Mouse (Mus musculus): ENCODE results near the gene Pik3ap1. TPM values are rescaled to one million over a fixed set of nuclear protein-coding genes. Genes with fewer than 3 reads are reported as not detected.

Pik3ap1 gene
- total and polyA plus RNA-seq, 3 experiments = 1.3 to 2.0 (median 2.0) TPM

DNA sequence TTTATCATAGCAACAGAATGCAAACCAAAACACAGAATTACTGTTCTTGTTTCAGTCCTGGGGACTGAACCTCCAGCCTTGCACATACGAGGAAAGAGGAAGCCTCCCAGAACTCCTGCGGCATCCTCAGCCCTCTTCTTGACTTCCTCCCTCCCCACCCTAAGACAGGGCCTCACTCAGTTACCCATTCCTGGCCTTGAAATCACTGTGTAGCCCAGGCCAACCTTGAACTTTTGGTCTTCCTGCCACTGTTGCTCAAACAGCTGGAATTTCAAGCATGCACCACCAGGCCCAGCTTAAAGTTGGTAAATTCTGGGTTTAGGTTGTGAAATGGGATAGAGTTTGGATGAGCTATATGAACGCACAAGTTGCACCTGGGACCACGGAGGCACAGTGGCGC lies 10.2 kb downstream of the Pik3ap1 start:
- intact Hi-C loops (cut with DNase I) = no loop called here
- WGBS = 77% methylated on average over 5 of the region's 5 CpGs
- no peaks in the 10 kb centered on the region for H3K4me1 ChIP-seq (ENCODE audit: control insufficient read depth, insufficient read depth, low read length)
- no peaks in the 10 kb centered on the region for H3K79me2 ChIP-seq (replicated peaks; ENCODE audit: control insufficient read depth, insufficient read depth, low read length)
- H3K4me3 ChIP-seq = no peak overlapping the region
- H3K9ac ChIP-seq (ENCODE audit: low read depth, low read length) = no peak overlapping the region
- DNase-seq = no peak
- no peak for TF ChIP-seq CTCF (IDR thresholded peaks at IDR 0.05)
- no peak for TF ChIP-seq EP300 (IDR thresholded peaks at IDR 0.05; ENCODE audit: insufficient read depth, low read depth, low read length)
- TF ChIP-seq POLR2A (IDR thresholded peaks at IDR 0.05; ENCODE audit: insufficient read depth, low read depth, low read length) = no peak
- no peak overlapping the region for H3K27ac ChIP-seq
- no peaks in the 10 kb centered on the region for H3K27me3 ChIP-seq (ENCODE audit: control insufficient read depth, insufficient read depth, low read length)
- no peaks in the 10 kb centered on the region for H3K36me3 ChIP-seq (ENCODE audit: control insufficient read depth, insufficient read depth, low read length)

DNA sequence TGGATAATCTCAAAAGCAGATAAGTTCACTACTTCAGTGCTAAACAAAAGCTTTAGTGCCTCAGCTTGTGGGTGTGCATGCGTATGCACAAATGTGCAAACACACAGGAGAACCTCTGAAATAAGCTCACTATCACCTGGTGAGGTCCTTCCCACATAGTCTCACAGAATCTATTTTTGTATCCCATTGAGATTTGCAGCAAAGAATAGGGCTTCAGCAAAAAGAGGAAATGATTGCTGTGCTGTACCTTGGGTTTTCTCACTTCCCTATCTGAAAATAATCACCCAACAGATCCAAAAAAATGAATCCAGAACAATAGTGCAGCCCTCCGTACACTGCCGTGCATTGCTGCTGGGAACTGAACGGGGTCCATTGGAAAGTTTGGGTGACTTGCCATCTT lies 12.6 kb downstream of the Pik3ap1 start:
- no peak overlapping the region for H3K9ac ChIP-seq (ENCODE audit: low read depth, low read length)
- TF ChIP-seq CTCF (IDR thresholded peaks at IDR 0.05) (no peak), EP300 (IDR thresholded peaks at IDR 0.05; ENCODE audit: insufficient read depth, low read depth, low read length) (no peak)
- intact Hi-C loops (cut with DNase I) = no loop called here
- WGBS = 60% methylated on average over 4 of the region's 4 CpGs
- no peaks in the 10 kb centered on the region for H3K36me3 ChIP-seq (ENCODE audit: control insufficient read depth, insufficient read depth, low read length)
- no peaks in the 10 kb centered on the region for H3K27me3 ChIP-seq (ENCODE audit: control insufficient read depth, insufficient read depth, low read length)
- no peaks in the 10 kb centered on the region for H3K79me2 ChIP-seq (replicated peaks; ENCODE audit: control insufficient read depth, insufficient read depth, low read length)
- no peak overlapping the region for H3K4me3 ChIP-seq
- no peak overlapping the region for H3K27ac ChIP-seq
- no peak for DNase-seq
- H3K4me1 ChIP-seq (ENCODE audit: control insufficient read depth, insufficient read depth, low read length) = no peaks in the 10 kb centered on the region

DNA sequence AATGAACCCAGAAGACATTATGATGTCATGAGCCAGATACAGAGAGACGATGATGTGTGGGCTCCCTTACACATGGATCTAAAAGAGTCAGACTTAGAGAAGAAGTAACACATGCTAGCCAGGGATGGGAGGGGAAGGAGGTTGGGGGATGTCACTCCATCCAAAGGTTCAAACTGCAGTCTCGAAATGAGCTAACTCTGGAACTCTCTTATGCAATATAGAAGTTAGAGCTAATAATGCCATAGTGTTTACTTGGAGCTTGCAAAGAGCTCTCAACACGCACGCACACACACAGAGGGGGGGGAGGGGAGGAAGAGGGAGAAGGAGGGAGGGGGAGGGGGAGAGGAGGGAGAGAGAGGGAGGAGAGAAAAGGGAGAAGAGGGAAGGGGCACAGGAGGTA lies 13.5 kb downstream of the Pik3ap1 start:
- TF ChIP-seq EP300 (IDR thresholded peaks at IDR 0.05; ENCODE audit: insufficient read depth, low read depth, low read length) (no peak), CTCF (IDR thresholded peaks at IDR 0.05) (no peak), POLR2A (IDR thresholded peaks at IDR 0.05; ENCODE audit: insufficient read depth, low read depth, low read length) (no peak)
- Histone ChIP-seq H3K79me2 (replicated peaks; ENCODE audit: control insufficient read depth, insufficient read depth, low read length) (no peaks in the 10 kb centered on the region), H3K27me3 (ENCODE audit: control insufficient read depth, insufficient read depth, low read length) (no peaks in the 10 kb centered on the region), H3K4me3 (no peak overlapping the region), H3K4me1 (ENCODE audit: control insufficient read depth, insufficient read depth, low read length) (no peaks in the 10 kb centered on the region), H3K36me3 (ENCODE audit: control insufficient read depth, insufficient read depth, low read length) (no peaks in the 10 kb centered on the region), H3K9ac (ENCODE audit: low read depth, low read length) (no peak overlapping the region), H3K27ac (no peak overlapping the region)
- WGBS = 66% methylated on average over 4 of the region's 4 CpGs
- no peak for DNase-seq
- intact Hi-C loops (cut with DNase I) = no loop called here

GRCm38 (mm10) chr19:41369557-41370460 lies 15.1 kb downstream of the Pik3ap1 start:
- Histone ChIP-seq H3K4me3 (no peak overlapping the region), H3K27ac (no peak overlapping the region), H3K9ac (ENCODE audit: low read depth, low read length) (no peak overlapping the region), H3K4me1 (ENCODE audit: control insufficient read depth, insufficient read depth, low read length) (no peaks in the 10 kb centered on the region), H3K27me3 (ENCODE audit: control insufficient read depth, insufficient read depth, low read length) (no peaks in the 10 kb centered on the region), H3K79me2 (replicated peaks; ENCODE audit: control insufficient read depth, insufficient read depth, low read length) (no peaks in the 10 kb centered on the region), H3K36me3 (ENCODE audit: control insufficient read depth, insufficient read depth, low read length) (no peaks in the 10 kb centered on the region)
- whole genome bisulfite sequencing = 67% methylated on average over 11 of the region's 11 CpGs
- intact Hi-C loops (cut with DNase I) = no loop called here
- DNase-seq = peak in 1 of 2 experiments; percentile 26
- TF ChIP-seq POLR2A (IDR thresholded peaks at IDR 0.05; ENCODE audit: insufficient read depth, low read depth, low read length) (no peak), EP300 (IDR thresholded peaks at IDR 0.05; ENCODE audit: insufficient read depth, low read depth, low read length) (no peak)

GRCm38 (mm10) chr19:41366854-41367517 lies 17.9 kb downstream of the Pik3ap1 start:
- DNase-seq = no peak
- TF ChIP-seq POLR2A (IDR thresholded peaks at IDR 0.05; ENCODE audit: insufficient read depth, low read depth, low read length) (no peak), CTCF (IDR thresholded peaks at IDR 0.05) (no peak), EP300 (IDR thresholded peaks at IDR 0.05; ENCODE audit: insufficient read depth, low read depth, low read length) (no peak)
- 40% methylated on average over 9 of the region's 9 CpGs for WGBS
- Histone ChIP-seq H3K4me3 (no peak overlapping the region), H3K27me3 (ENCODE audit: control insufficient read depth, insufficient read depth, low read length) (no peaks in the 10 kb centered on the region), H3K27ac (no peak overlapping the region), H3K9ac (ENCODE audit: low read depth, low read length) (no peak overlapping the region), H3K36me3 (ENCODE audit: control insufficient read depth, insufficient read depth, low read length) (no peaks in the 10 kb centered on the region), H3K4me1 (ENCODE audit: control insufficient read depth, insufficient read depth, low read length) (no peaks in the 10 kb centered on the region), H3K79me2 (replicated peaks; ENCODE audit: control insufficient read depth, insufficient read depth, low read length) (no peaks in the 10 kb centered on the region)
- intact Hi-C loops (cut with DNase I) = no loop called here
